Comparison of ENCODE assay signal across 17 mouse cellular contexts in the genomic region with DNA sequence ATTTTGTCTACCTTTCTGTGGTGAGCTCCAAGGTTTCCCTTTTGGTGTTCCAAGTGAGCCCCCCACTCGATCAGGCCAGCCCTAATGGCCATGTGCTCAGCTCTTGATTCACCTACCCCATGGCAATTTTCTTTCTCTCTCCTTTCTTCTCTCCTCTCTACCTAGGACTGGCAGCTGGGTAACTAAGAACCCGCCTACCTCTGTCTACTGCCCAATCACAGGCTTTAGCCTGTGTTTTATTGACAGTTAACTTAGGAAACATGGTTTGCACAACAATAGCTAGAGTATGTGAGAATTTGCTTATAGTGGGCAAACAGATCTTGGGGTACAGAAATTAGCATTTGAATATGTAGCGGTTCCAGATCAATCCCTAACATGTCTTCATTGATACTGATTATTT.
"Had no signal": no experiment of that assay in that cellular context is flagged by ENCODE, and none has a peak within 500 bp of the region (broad histone marks: within the 10 kb centered on the region; RNA-seq: fewer than 3 reads in every experiment).

No protein-coding gene starts in this region.

- H3K9ac ChIP-seq: liver, embryonic 13.5 days had no signal

- H3K9me3 ChIP-seq: liver, embryonic 13.5 days had no signal

- H3K4me2 ChIP-seq: liver, embryonic 13.5 days had no signal

- H3K27ac ChIP-seq: kidney, postnatal 0 days; liver, embryonic 13.5 days; stomach, postnatal 0 days had no signal

- H3K36me3 ChIP-seq: liver, embryonic 13.5 days had no signal

- H3K4me3 ChIP-seq: layer of hippocampus, adult 2 months; liver, embryonic 13.5 days had no signal

- H3K27me3 ChIP-seq: liver, embryonic 13.5 days had no signal

- H3K4me1 ChIP-seq: liver, embryonic 13.5 days had no signal

- DNase-seq: kidney, adult 18-20 months; kidney, adult 9 months; kidney, postnatal 25 days; layer of hippocampus, adult 9-11 months; liver, embryonic 13.5 days; lung, adult 2 months; lung, postnatal 14 days; lung, postnatal 4 days; right cerebral cortex, adult 18-20 months; right cerebral cortex, postnatal 14 days; right cerebral cortex, postnatal 4 days; thymus, adult 2 months; thymus, postnatal 14 days; thymus, postnatal 4 days had no signal
